Mouse (Mus musculus): ENCODE results near the gene Cd36.

DNA sequence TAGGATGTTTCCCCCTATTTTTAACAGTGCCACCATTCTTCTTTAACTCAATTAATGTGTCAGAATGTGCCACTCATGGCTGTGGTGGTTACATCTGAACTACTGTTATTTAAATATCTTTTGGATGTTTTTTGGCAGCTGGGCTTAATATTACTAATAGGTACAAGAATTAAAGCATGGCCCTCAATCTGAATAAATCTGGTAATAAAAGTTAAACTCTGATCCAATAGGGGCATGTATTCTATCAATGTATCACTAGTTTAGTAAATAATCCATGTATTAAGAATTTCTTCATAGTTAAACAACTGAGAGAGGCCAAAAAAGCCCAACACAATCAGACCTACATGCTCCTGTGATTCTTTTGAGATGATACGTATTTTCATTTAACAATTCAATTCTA lies 690 bp upstream of the Cd36 start:
- TF ChIP-seq POLR2A (IDR thresholded peaks at IDR 0.05; ENCODE audit: borderline replicate concordance, insufficient read depth, low read length) (no peak), CTCF (IDR thresholded peaks at IDR 0.05; ENCODE audit: borderline replicate concordance, insufficient read depth, low read depth, low read length) (no peak)
